Mouse (Mus musculus): ENCODE measurements around the gene Tmem210.
A peak's percentile ranks its signal among the peaks of the same experiment; 100 is the strongest.

Gene Tmem210

DNA sequence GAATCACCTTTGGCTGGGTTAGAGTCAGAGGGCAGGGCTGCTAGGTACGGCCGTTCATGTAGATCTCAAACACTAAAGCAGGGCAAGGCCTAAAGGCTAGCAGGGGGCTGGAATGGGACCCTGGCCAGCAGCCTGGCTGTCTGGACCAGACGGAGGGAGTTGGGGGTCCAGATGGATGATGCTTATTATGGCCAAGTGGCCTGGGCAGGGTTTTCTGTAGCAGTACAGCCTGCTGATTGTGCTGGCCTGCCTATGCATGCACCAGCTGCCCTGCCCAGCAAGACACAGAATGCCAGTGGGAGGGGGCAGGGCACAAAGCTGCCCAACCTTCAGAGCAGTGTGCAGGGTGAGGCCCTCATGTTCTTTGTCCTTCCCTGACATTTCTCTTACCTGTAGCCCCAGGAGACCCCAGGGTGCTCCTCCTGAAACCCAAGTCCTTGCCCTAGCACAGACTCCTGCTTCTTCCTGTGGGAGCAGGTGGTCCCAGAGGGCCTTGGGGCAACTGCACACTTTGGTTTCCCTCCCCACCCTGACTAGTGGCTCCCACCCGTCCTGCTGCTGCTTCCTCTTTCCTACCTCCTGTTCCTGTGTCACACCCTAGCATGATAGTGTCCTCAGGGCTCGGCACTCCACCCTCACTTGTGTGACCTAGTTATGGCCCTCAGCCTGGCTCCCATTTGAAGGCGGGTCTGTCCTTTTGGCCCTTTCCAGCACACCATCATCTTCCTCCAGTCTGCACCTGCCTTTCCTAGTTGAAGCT is 21.9 kb upstream of the Tmem210 start:
- DNase-seq: peak; percentile 99

DNA sequence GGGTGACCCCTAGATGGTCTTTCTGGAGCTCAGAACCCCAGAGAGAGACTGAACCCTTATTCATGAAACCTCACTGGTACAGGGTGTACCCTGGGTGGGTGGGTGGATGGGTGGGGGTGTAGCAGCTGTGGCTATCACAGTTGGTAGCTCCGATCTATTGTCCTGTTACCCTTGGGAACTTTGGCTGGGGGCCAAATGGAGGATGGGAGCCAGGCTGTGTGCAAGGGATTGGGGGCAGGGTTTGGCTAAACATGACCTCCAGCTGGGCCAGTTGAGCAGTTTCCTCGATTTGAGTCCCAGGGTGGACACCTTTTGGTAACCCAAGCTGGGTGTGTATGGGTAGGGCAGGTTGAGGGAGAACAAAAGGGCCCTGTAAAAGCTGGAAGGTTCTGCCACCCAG is 21.2 kb upstream of the Tmem210 start:
- peak; percentile 88 for DNase-seq

DNA sequence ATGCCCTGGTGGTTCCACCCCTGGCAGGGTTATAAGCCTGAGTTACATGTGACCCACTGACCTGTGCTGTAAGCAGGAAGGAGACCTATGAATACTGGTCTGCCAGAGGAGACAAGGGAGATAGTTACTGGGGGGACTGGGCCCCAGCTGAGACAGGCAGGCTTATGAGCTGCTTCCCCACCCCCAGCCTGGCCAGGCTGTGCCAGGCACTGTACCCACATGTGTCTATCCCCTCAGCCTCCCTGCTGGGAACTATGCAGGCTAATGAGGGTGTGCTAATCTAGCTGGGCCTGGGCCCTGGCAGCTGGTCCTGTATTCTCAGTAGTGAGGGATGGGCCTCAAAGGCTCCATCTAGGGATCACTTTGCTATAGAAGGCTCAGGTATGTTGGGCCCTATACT is 20.7 kb upstream of the Tmem210 start:
- DNase-seq: peak; percentile 78

GRCm38 (mm10) chr2:25267746-25268309 is 20.1 kb upstream of the Tmem210 start:
- DNase-seq: peak; percentile 65

DNA sequence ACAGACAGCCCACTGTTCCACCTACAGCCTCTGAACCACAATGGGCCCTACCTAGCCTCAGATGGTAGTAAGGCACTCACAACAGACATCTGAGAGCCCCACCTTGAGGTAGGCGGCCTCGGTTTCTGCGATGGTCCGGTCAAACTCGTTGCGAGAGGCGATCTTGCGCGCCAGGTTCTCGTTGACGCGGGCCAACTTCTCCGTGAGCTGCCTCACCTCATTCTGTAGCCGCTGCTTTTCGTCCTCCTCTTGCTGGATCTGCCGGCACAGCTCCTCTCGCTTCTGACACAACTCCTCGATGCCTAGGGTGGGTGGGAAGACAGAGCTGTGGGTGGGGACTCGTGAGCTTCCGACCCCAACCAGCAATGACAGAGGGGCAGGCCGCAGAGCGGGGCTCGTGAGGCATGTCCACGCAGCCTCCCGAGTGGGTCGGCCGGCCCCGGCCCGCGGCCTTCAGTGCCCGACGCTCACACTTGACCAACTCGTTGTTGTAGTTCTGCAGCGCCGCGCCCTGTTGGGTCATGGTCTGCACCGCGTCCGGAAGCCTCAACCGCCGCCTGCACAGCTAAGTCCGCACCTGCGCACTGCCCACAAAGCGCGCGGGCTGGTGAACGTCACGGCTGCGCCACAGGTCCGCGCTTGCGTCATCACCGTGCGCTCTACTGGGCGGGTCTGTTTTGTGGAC is 16.0 kb upstream of the Tmem210 start, which contains the start of the genes Ssna1 and Anapc2:
TSS of gene Ssna1 (minus strand) at position 612 of the 685 bp plus-strand sequence.
TSS of gene Anapc2 (plus strand) at position 652 of the 685 bp plus-strand sequence.
- peak; percentile 96 for DNase-seq

- DNase-seq: no peak
Measured at GRCm38 (mm10) chr2:25272515-25272914, 15.4 kb upstream of the Tmem210 start.

- DNase-seq: peak; percentile 41
Measured at GRCm38 (mm10) chr2:25273010-25273409, 14.9 kb upstream of the Tmem210 start.

GRCm38 (mm10) chr2:25278928-25279882 is 8.7 kb upstream of the Tmem210 start:
- DNase-seq: peak; percentile 82

DNA sequence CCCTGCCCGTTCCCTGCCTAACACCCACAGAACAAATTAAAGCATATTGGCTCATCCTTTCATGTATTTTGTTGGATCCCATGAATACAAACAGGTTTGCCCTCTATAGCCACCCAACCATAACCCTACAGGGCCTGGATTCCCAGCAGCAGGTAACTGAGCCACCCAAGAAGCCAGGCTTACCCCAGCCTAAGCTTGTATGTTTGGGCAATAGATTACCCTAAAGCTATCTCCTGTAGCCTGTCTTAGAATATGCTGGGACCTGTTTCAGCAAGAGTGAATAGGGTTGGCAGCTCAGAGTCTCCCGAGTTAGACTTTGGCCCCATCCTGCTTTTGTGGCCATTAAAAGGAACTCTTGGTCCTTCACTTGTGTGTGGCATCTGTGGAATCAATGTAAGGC is 2.4 kb upstream of the Tmem210 start:
- no peak for DNase-seq

DNA sequence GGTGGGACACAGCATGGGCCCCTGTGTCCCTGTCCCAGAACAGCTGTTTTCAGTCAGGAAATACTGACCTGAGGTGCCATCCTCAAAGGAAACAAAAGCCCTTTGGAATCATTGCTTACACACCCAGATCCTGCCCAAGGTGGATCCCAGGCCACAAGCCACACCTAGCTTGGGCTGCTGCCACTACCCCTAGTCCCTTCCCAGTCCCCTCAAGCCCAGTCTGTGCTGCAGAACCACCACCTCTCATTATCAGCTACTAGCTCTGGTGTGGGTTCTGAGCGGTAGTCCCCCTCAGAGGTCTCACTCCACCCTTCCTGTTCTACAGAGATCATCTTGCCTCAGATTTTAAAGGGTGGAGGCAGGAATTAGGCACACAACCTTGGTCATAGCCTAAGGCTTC is 1.6 kb upstream of the Tmem210 start:
- no peak for DNase-seq

DNA sequence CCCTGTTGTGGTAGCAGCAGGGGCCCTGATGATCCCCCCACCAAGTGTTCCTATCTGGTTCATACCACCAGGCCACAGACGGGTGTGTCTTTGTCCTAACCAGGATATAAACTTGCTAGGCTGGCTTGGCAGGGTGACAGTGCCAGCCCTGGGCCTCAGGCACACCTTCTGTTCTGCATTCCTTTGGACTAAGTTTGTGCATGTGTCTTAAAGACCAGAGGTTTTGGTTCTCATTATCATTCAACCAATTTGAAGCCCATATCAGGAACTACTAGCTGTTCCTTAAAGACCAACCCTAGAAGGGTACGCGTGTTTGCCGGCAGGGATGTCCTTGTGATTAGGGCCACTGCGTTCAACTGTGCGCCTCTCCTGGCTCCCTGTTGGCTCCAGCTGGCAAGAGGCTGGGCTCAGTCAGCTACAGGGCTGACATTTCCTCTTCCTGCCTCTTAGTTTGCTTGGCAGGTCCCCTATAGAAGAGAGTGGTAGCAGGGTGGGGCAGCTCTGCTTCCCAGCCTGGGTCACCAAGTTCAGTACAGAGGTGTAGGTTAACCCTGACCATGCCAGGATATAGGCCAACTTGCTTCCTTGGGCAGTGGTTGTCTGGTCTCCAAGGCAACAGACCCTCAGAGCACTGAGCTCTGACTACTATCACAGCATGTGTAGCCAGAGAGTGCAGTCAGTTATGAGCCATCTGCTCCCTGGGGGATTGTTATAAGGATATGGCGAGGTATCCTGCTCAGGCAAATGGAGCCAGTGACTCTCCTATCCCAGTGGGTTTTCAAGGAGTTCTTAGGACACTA is 908 bp upstream of the Tmem210 start:
- peak; percentile 68 for DNase-seq

- peak; percentile 48 for DNase-seq
Measured at GRCm38 (mm10) chr2:25288734-25289345, 895 bp downstream of the Tmem210 start.

GRCm38 (mm10) chr2:25289651-25290050 is 1.7 kb downstream of the Tmem210 start, which contains the start of gene Lrrc26:
Lrrc26 (plus strand) TSS chr2:25289915.
- DNase-seq: peak; percentile 85

GRCm38 (mm10) chr2:25290101-25290815 is 2.3 kb downstream of the Tmem210 start:
- peak; percentile 81 for DNase-seq

- DNase-seq: peak; percentile 78
Measured at GRCm38 (mm10) chr2:25290816-25291130, 2.8 kb downstream of the Tmem210 start.

GRCm38 (mm10) chr2:25291184-25292053 is 3.5 kb downstream of the Tmem210 start:
- DNase-seq: peak; percentile 65

- peak; percentile 51 for DNase-seq
Measured at GRCm38 (mm10) chr2:25292054-25292544, 4.2 kb downstream of the Tmem210 start.

- DNase-seq: peak; percentile 74
Measured at GRCm38 (mm10) chr2:25292856-25293255, 4.9 kb downstream of the Tmem210 start.

DNA sequence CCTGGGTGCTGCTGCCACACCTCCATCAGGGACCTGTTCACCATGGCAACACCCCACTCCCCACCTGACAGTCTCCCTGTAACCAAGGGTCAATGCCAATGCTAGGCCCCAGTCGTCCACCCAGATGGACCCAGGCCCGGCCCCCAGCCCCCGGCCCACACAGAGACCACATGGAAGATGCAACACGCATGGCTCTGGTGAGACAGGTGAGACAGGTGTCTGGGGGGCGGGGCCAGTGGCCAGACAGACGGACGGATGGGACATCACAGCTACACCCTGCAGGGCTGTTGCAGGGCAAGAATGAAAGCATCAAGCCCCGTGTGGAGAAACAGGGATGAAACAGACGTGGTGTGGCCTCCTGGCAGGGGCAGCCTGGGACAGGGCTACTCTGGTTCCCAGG is 5.8 kb downstream of the Tmem210 start:
- peak; percentile 69 for DNase-seq
